Mouse (Mus musculus): ENCODE data around the gene Aknad1. TPM values are rescaled to one million over a fixed set of nuclear protein-coding genes. Genes with fewer than 3 reads are reported as not detected.

The Aknad1 gene
- total RNA-seq, 1 experiment, result not detected

DNA sequence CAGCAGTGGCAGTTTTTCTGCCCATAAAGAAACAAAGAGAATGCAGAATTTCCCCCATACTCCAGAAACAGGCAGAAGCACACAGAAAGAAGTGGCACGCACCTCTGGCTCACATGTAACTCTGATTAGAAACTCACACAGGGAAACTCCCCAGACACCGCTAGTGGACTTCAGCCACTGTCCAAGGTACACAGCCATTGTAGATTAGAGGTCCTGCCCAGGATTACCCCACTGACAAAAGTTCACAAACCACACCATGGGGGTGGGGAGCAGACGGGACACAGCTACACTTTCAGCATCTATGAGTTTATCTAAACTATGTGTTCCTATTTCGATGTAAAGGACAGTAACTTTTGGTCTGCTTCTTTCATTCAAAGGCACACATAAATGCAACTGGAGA is 24.6 kb upstream of the Aknad1 start:
- H3K9ac ChIP-seq (ENCODE audit: insufficient read depth, low read depth, low read length, poor library complexity, severe bottlenecking), result no peak overlapping the region
- in situ Hi-C loops (cut with MboI; ENCODE audit: low sequenced_read_pairs in 2 of 2, unreplicated experiment in 2 of 2), result no loop called here
- H3K27ac ChIP-seq (ENCODE audit: insufficient read depth, low read depth, low read length, poor library complexity, severe bottlenecking), result no peak overlapping the region
- H3K4me1 ChIP-seq (ENCODE audit: control insufficient read depth in 2 of 2, insufficient read depth in 2 of 2, low read length in 2 of 2, poor library complexity in 1 of 2), result no peaks in the 10 kb centered on the region; a peak in 1 of 4 replicates
- TF ChIP-seq MAFK (IDR thresholded peaks at IDR 0.05; ENCODE audit: insufficient read depth, low read depth, low read length) (no peak), ZNF384 (IDR thresholded peaks at IDR 0.05; ENCODE audit: low read depth, low read length) (no peak), HCFC1 (IDR thresholded peaks at IDR 0.05; ENCODE audit: borderline replicate concordance, insufficient read depth, low read length) (no peak), ZC3H11A (IDR thresholded peaks at IDR 0.05; ENCODE audit: borderline replicate concordance, low read depth, low read length) (no peak), CHD2 (IDR thresholded peaks at IDR 0.05; ENCODE audit: low read depth, low read length) (no peak)
- no peak for DNase-seq (ENCODE audit: low read depth, low spot score)
- H3K4me3 ChIP-seq (ENCODE audit: insufficient read depth in 1 of 2, low read depth in 1 of 2, low read length in 2 of 2, poor library complexity in 1 of 2, severe bottlenecking in 1 of 2), result no peak overlapping the region
- no peaks in the 10 kb centered on the region for H3K9me3 ChIP-seq (ENCODE audit: control insufficient read depth, insufficient read depth, low read depth, low read length)
- no peaks in the 10 kb centered on the region for H3K36me3 ChIP-seq (ENCODE audit: control insufficient read depth, insufficient read depth, low read length, poor library complexity, severe bottlenecking)

DNA sequence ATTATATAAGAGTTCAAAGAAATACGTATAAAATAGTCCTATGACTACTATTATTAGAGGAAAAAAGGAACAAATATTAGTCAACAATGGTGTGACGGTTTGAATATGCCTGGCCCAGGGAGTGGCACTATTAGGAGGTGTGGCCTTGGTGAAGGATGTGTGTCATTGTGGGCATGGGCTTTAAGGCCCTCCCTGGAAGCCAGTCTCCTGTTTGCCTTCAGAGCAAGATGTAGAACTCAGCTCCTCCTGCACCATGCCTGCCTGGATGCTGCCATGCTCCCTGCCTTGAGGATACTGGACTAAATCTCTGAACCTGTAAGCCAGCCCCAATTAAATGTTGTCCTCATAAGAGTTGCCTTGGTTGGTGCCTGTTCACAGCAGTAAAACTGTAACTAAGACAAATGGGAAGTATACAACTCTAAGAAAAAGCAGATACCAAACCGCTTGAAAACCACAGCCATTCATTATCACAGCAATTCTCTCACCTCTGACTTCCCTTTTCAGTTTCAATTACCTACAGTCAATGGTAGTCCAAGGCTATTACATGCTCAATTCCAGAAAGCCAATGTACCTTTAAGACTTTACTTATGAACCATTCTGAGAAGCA is 21.5 kb upstream of the Aknad1 start:
- no peak overlapping the region for H3K9ac ChIP-seq (ENCODE audit: insufficient read depth, low read depth, low read length, poor library complexity, severe bottlenecking)
- H3K9me3 ChIP-seq (ENCODE audit: control insufficient read depth, insufficient read depth, low read depth, low read length), result no peaks in the 10 kb centered on the region
- TF ChIP-seq HCFC1 (IDR thresholded peaks at IDR 0.05; ENCODE audit: borderline replicate concordance, insufficient read depth, low read length) (no peak), ZNF384 (IDR thresholded peaks at IDR 0.05; ENCODE audit: low read depth, low read length) (no peak)
- H3K4me1 ChIP-seq (ENCODE audit: control insufficient read depth in 2 of 2, insufficient read depth in 2 of 2, low read length in 2 of 2, poor library complexity in 1 of 2), result no peaks in the 10 kb centered on the region; a peak in 1 of 4 replicates
- H3K36me3 ChIP-seq (ENCODE audit: control insufficient read depth, insufficient read depth, low read length, poor library complexity, severe bottlenecking), result no peaks in the 10 kb centered on the region
- in situ Hi-C loops (cut with MboI; ENCODE audit: low sequenced_read_pairs in 2 of 2, unreplicated experiment in 2 of 2), result no loop called here
- no peak overlapping the region for H3K4me3 ChIP-seq (ENCODE audit: insufficient read depth in 1 of 2, low read depth in 1 of 2, low read length in 2 of 2, poor library complexity in 1 of 2, severe bottlenecking in 1 of 2)
- H3K27ac ChIP-seq (ENCODE audit: insufficient read depth, low read depth, low read length, poor library complexity, severe bottlenecking), result no peak overlapping the region
- DNase-seq (ENCODE audit: low read depth, low spot score), result no peak

DNA sequence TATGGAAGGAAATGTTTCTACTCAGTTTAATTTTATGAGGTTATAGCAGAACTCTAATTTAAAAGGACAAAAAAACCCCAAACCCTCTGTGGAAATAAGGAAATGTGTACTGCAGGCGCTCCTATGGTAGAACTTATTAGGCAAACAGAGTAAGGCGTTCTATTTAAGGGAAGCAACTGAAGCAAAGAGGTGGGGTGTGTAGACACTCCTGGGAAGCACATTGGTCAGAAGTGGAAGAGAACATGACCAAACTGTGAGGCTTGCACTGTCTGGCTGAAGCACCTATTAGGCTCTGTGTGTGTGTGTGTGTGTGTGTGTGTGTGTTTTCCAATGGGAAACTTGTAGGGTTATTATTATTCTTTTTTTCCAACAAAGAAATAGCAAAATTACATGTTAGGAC is 20.1 kb upstream of the Aknad1 start:
- H3K36me3 ChIP-seq (ENCODE audit: control insufficient read depth, insufficient read depth, low read length, poor library complexity, severe bottlenecking), result no peaks in the 10 kb centered on the region
- H3K9ac ChIP-seq (ENCODE audit: insufficient read depth, low read depth, low read length, poor library complexity, severe bottlenecking), result no peak overlapping the region
- in situ Hi-C loops (cut with MboI; ENCODE audit: low sequenced_read_pairs in 2 of 2, unreplicated experiment in 2 of 2), result no loop called here
- H3K9me3 ChIP-seq (ENCODE audit: control insufficient read depth, insufficient read depth, low read depth, low read length), result no peaks in the 10 kb centered on the region
- H3K27ac ChIP-seq (ENCODE audit: insufficient read depth, low read depth, low read length, poor library complexity, severe bottlenecking), result no peak overlapping the region
- no peak for DNase-seq (ENCODE audit: low read depth, low spot score)
- no peaks in the 10 kb centered on the region for H3K4me1 ChIP-seq (ENCODE audit: control insufficient read depth in 2 of 2, insufficient read depth in 2 of 2, low read length in 2 of 2, poor library complexity in 1 of 2)
- TF ChIP-seq ZNF384 (IDR thresholded peaks at IDR 0.05; ENCODE audit: low read depth, low read length) (no peak), HCFC1 (IDR thresholded peaks at IDR 0.05; ENCODE audit: borderline replicate concordance, insufficient read depth, low read length) (no peak), ZC3H11A (IDR thresholded peaks at IDR 0.05; ENCODE audit: borderline replicate concordance, low read depth, low read length) (no peak), CHD2 (IDR thresholded peaks at IDR 0.05; ENCODE audit: low read depth, low read length) (no peak), MAFK (IDR thresholded peaks at IDR 0.05; ENCODE audit: insufficient read depth, low read depth, low read length) (no peak)
- no peak overlapping the region for H3K4me3 ChIP-seq (ENCODE audit: insufficient read depth in 1 of 2, low read depth in 1 of 2, low read length in 2 of 2, poor library complexity in 1 of 2, severe bottlenecking in 1 of 2)

DNA sequence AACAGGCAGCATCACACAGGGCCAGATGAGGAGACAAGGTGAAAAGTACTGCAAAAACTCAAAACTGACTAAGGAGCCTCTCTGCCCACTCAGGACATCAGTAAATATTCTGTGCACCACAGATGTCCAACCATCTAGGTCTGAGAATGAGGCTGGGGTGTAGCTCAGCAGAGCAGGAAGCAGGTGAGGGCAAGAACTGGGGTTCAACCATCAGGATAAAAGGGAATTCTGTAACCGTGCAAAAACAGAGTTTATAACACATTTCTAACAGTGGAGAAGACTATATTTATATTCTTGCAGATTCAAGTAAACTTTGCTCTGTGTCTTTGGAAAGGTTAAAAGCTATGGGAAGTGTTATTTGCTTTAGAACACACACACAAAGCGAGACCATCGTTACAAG is 19.7 kb upstream of the Aknad1 start:
- Histone ChIP-seq H3K4me1 (ENCODE audit: control insufficient read depth in 2 of 2, insufficient read depth in 2 of 2, low read length in 2 of 2, poor library complexity in 1 of 2) (no peaks in the 10 kb centered on the region), H3K36me3 (ENCODE audit: control insufficient read depth, insufficient read depth, low read length, poor library complexity, severe bottlenecking) (no peaks in the 10 kb centered on the region), H3K27ac (ENCODE audit: insufficient read depth, low read depth, low read length, poor library complexity, severe bottlenecking) (no peak overlapping the region), H3K9me3 (ENCODE audit: control insufficient read depth, insufficient read depth, low read depth, low read length) (no peaks in the 10 kb centered on the region), H3K9ac (ENCODE audit: insufficient read depth, low read depth, low read length, poor library complexity, severe bottlenecking) (no peak overlapping the region), H3K4me3 (ENCODE audit: insufficient read depth in 1 of 2, low read depth in 1 of 2, low read length in 2 of 2, poor library complexity in 1 of 2, severe bottlenecking in 1 of 2) (no peak overlapping the region)
- no peak for DNase-seq (ENCODE audit: low read depth, low spot score)
- in situ Hi-C loops (cut with MboI; ENCODE audit: low sequenced_read_pairs in 2 of 2, unreplicated experiment in 2 of 2), result no loop called here
- TF ChIP-seq HCFC1 (IDR thresholded peaks at IDR 0.05; ENCODE audit: borderline replicate concordance, insufficient read depth, low read length) (no peak), ZNF384 (IDR thresholded peaks at IDR 0.05; ENCODE audit: low read depth, low read length) (no peak), MAFK (IDR thresholded peaks at IDR 0.05; ENCODE audit: insufficient read depth, low read depth, low read length) (no peak), ZC3H11A (IDR thresholded peaks at IDR 0.05; ENCODE audit: borderline replicate concordance, low read depth, low read length) (no peak)
